Mouse (Mus musculus) heart, embryonic 14.5 days (tissue): ENCODE measurements around the gene Igfals. TPM values are rescaled to one million over a fixed set of nuclear protein-coding genes. Genes with fewer than 3 reads are reported as not detected.

Source experiments
- ATAC-seq: fragments of 200-750 bp; cut with Nextera tagmentation; 2 replicates; pipeline ENCODE4 v1.8.0; 2017; ENCODE audit warnings: low read depth, moderate TSS enrichment; ENCODE audit not compliant: insufficient number of reproducible peaks, insufficient read depth, low FRiP score
- H3K27ac ChIP-seq, 2 experiments: fragments of 200-500 bp in 1 of 2; fragments of 300-500 bp in 1 of 2; sonication (generic) in 1 of 2; replicated peaks in 1 of 2; 2 replicates each; pipeline ENCODE4 v1.5.1; 2012 to 2014; ENCODE audit warnings: low read depth in 2 of 2, low read length in 2 of 2, control low read depth in 1 of 2, mild to moderate bottlenecking in 1 of 2, mixed read lengths in 1 of 2; ENCODE audit not compliant: control insufficient read depth in 1 of 2, insufficient read depth in 1 of 2
- H3K27me3 ChIP-seq: fragments of 300-500 bp; sonication (generic); 2 replicates; pipeline ENCODE4 v1.6.1; 2014; ENCODE audit warnings: mild to moderate bottlenecking, low read length, control low read depth; ENCODE audit not compliant: control insufficient read depth, insufficient read depth
- H3K36me3 ChIP-seq: fragments of 300-500 bp; sonication (generic); 2 replicates; pipeline ENCODE4 v1.6.1; 2014; ENCODE audit warnings: mild to moderate bottlenecking, control low read depth, low read length, mixed read lengths; ENCODE audit not compliant: control insufficient read depth, insufficient read depth
- H3K4me1 ChIP-seq, 2 experiments: fragments of 200-500 bp in 1 of 2; fragments of 300-500 bp in 1 of 2; sonication (generic) in 1 of 2; 2 replicates each; pipeline ENCODE4 v1.6.1; 2012 to 2014; ENCODE audit warnings: low read length in 2 of 2, control low read depth in 1 of 2, mixed read lengths in 1 of 2; ENCODE audit not compliant: control insufficient read depth in 2 of 2, insufficient read depth in 2 of 2
- H3K4me2 ChIP-seq: fragments of 300-500 bp; sonication (generic); 2 replicates; pipeline ENCODE4 v1.6.1; 2014; ENCODE audit warnings: mild to moderate bottlenecking, low read length
- H3K4me3 ChIP-seq, 2 experiments: fragments of 200-500 bp in 1 of 2; fragments of 300-500 bp in 1 of 2; sonication (generic) in 1 of 2; 2 replicates each; pipeline ENCODE4 v1.5.1; 2012 to 2014; ENCODE audit warnings: low read length in 2 of 2, mild to moderate bottlenecking in 2 of 2, control low read depth in 1 of 2, low read depth in 1 of 2, moderate library complexity in 1 of 2; ENCODE audit not compliant: control insufficient read depth in 1 of 2, insufficient read depth in 1 of 2
- H3K9ac ChIP-seq: fragments of 300-500 bp; sonication (generic); 2 replicates; pipeline ENCODE4 v1.6.1; 2014; ENCODE audit warnings: mild to moderate bottlenecking, low read length
- H3K9me3 ChIP-seq: fragments of 300-500 bp; sonication (generic); 2 replicates; pipeline ENCODE4 v1.6.1; 2016; ENCODE audit warnings: low read length, control low read depth; ENCODE audit not compliant: control insufficient read depth
- WGBS: fragments of 180-500 bp; shearing (Covaris S2); extraction: QIAGEN DNeasy Blood & Tissue Kit; methylation state at CpG from one replicate; pipeline ENCODE4 v1.1.7; 2014; 5-methylcytosine and 5-hydroxymethylcytosine counted together
- polyA plus RNA-seq: library from polyadenylated mRNA; unstranded; fragments of >200 nt; fragmentation: Nextera tagmentation; extraction: Ambion mirVana; gene quantifications from 2 replicates; pipeline ENCODE4 v1.2.1, GENCODE M21; 2014

Gene Igfals
- polyA plus RNA-seq, 1 experiment from 2014 or later: not detected

DNA sequence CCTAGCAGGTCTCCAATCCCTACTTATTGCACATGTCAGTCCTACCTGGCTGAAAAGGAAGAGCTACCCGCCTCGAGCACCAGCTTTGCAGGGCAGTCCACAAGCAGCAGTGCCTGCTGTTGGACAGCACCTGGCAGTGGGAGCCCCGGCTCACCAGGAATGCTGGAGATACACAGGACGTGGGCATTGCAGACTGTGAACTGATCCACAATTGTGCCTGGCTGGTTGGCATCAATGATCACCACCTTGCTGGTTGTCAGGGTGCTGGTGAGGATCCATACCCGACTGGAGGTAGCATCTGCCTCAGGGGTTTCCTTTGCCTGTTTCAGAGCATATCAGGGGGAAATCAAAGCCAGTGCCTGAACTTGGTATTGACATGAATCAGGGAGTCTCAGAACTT, 36.3 kb downstream of the Igfals start:
- Histone ChIP-seq H3K36me3 (peaks cover 100% of the 10 kb centered on the region), H3K27ac (no peak overlapping the region), H3K4me3 (no peak overlapping the region), H3K9ac (no peak overlapping the region), H3K27me3 (no peaks in the 10 kb centered on the region), H3K9me3 (no peaks in the 10 kb centered on the region), H3K4me1 (peaks cover under 1 to 17% of the 10 kb centered on the region in 2 experiments), H3K4me2 (no peak overlapping the region)
- no peak for ATAC-seq
- 85% methylated on average over 5 of the region's 5 CpGs for WGBS

DNA sequence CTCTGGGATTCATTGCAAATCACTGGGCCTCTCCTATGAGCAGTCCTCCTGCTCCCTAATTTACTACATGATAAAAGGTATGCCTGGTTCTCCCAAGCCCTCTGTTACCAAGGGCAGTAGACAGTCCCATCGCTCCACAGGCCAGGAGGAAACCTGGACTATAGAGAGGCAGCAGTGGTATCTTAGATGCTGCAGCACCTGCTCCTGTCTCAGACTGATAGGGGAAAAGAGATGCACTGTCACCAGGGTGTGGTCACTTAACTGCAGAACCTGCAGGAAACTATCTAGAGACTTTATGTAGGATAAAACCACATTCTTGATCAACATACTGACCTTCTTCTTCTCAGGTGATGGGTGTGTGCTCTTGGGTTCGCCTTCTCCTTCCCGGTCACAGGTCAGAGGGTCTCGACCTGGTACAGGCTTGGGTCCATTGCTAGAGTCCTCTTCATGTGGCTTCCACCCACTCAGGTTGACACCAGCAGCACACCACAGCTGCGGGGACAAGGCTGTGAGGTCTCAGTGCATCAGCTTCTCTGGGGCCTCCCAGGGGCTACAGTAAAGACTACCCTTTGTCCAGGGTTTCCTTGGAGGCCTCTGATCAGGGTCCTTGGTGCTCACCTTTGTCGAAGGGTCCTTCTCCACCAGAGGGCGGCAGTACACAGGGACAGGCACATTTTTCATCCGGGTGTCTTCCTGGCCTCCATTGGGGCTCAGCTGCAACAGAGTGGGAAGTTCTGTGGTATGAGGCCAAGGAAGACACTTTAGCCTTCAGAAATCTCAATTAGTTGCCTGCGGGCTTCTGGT, 37.1 kb downstream of the Igfals start:
- ATAC-seq: no peak
- H3K4me2 ChIP-seq: no peak overlapping the region
- no peak overlapping the region for H3K9ac ChIP-seq
- H3K36me3 ChIP-seq: peaks cover 100% of the 10 kb centered on the region
- peaks cover 0 to 9% of the 10 kb centered on the region in 2 experiments; a peak in 1 of 4 replicates for H3K4me1 ChIP-seq
- no peaks in the 10 kb centered on the region for H3K9me3 ChIP-seq
- no peaks in the 10 kb centered on the region for H3K27me3 ChIP-seq
- WGBS: 71% methylated on average over 9 of the region's 9 CpGs
- H3K27ac ChIP-seq: no peak overlapping the region
- no peak overlapping the region for H3K4me3 ChIP-seq

DNA sequence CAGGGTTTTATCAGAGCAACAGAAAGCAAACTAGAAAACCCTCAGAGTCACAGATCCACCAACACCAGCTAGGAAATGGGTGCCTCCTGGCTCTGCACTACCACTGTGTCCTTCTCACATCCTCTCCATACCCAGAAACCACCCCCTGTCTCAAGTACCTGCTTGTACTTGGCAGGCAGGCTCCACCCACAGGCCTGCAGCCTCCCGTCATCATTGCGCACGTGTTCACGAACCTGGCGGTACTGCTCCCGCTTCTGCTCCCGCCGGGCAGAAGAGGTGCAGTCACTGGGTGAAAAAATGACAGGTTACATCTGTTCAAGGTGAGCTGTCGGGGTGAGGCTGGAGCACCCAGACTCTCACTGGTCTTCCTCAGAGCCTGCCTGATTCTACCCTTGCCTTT, 38.0 kb downstream of the Igfals start:
- 86% methylated on average over 9 of the region's 9 CpGs for WGBS

DNA sequence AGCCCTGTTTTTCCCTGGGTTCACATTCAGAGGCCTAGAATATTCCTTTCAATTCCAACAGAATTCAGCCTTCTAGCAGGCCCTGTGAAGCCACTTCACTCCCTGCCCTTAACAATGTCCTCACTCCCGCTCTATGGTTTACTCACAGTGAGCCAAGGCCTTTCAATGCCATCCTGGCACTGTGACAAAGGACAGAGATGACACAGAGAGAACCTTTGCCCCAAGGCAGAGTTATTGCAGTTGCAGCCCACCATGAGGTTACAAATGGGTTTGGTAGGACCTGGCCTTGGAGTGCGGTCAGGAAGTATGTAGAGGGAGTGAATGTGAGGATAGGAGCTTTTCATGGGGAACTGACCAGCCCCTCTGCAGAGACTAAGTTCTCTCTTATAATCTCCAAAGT, 41.8 kb downstream of the Igfals start:
- no peaks in the 10 kb centered on the region for H3K4me1 ChIP-seq
- peaks cover 98% of the 10 kb centered on the region for H3K36me3 ChIP-seq
- no peak overlapping the region for H3K4me2 ChIP-seq
- no peaks in the 10 kb centered on the region for H3K27me3 ChIP-seq
- H3K9ac ChIP-seq: no peak overlapping the region
- no peaks in the 10 kb centered on the region for H3K9me3 ChIP-seq
- no peak overlapping the region for H3K4me3 ChIP-seq
- H3K27ac ChIP-seq: no peak overlapping the region
- WGBS: 92% methylated on average over 2 of the region's 2 CpGs
- no peak for ATAC-seq

More for the DNA sequence above, 38.0 kb downstream of the Igfals start:
- Histone ChIP-seq H3K4me2 (no peak overlapping the region), H3K4me3 (no peak overlapping the region), H3K27me3 (no peaks in the 10 kb centered on the region), H3K9ac (no peak overlapping the region), H3K4me1 (peaks cover 0 to 7% of the 10 kb centered on the region in 2 experiments; a peak in 1 of 4 replicates), H3K27ac (no peak overlapping the region), H3K36me3 (peaks cover 100% of the 10 kb centered on the region), H3K9me3 (no peaks in the 10 kb centered on the region)
- ATAC-seq: no peak

DNA sequence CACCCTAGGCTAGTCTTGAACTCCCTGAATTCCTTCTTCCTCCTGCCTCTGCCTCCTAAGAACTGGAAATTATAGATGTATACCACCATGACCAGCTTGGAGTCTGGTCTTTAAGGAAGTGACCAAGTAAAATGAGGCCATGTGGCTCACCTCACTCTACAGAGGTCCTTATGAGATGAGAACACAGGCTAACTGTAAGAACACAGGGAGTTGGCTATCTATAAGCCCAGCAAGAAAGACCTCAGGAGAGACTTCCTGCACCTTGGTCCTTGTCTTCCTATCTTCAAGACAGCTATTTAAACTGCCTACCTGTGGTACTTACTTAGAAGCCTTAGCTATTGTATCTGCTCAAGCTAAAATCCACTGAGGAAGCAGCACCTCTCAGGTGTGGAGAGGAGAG, 48.2 kb downstream of the Igfals start:
- Histone ChIP-seq H3K4me3 (no peak overlapping the region), H3K27ac (no peak overlapping the region), H3K9ac (no peak overlapping the region), H3K9me3 (no peaks in the 10 kb centered on the region), H3K4me1 (no peaks in the 10 kb centered on the region), H3K4me2 (no peak overlapping the region), H3K36me3 (peaks cover 98% of the 10 kb centered on the region), H3K27me3 (no peaks in the 10 kb centered on the region)
- ATAC-seq: no peak

DNA sequence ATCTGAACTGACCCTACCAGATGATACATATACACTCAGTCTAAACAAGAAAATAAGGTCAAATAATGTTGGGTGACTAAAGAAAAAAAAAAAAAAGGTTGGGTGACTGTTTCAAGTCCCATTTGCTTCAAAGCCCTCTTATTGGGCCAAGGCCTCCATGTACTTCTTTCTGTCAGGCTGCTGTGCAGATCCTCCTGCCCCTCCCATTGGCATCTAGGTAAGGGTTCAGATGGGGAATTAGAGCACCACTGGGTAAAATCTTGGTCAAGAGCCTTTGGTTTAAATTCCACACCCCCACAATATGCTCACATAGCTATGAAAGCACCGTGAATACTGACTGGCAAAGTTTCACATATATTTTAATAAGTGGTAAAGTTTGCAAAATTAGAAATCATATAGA, 57.4 kb downstream of the Igfals start:
- no peak for ATAC-seq
- WGBS: 94% methylated on average over 1 of the region's 1 CpGs

DNA sequence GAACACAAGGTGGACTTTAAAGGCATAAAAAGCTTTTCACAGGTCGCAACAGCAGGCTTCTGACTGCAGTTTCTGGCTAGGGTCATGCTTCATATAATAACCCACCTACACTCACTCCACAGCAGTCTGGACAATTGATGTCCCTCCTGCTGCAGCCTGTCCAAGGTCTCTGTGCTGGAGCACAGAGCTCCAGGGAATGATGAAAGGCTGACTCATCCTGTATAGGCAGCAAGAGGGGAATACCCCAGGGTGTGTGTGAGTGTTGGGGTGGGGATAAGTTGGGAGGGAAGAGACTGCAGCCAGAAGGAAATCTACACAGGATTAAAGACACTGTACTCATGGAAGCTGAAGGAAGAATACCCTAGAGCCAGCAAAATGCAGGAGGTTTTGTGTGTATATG, 63.7 kb downstream of the Igfals start:
- H3K27ac ChIP-seq: no peak overlapping the region
- ATAC-seq: no peak
- H3K27me3 ChIP-seq: no peaks in the 10 kb centered on the region
- peaks cover 0 to 4% of the 10 kb centered on the region in 2 experiments; a peak in 2 of 4 replicates for H3K4me1 ChIP-seq
- H3K4me3 ChIP-seq: no peak overlapping the region
- 90% methylated on average over 1 of the region's 1 CpGs for whole genome bisulfite sequencing
- H3K9me3 ChIP-seq: no peaks in the 10 kb centered on the region
- no peak overlapping the region for H3K9ac ChIP-seq
- no peak overlapping the region for H3K4me2 ChIP-seq
- peaks cover 54% of the 10 kb centered on the region for H3K36me3 ChIP-seq

More for the DNA sequence above, 57.4 kb downstream of the Igfals start:
- Histone ChIP-seq H3K27ac (no peak overlapping the region), H3K4me1 (no peaks in the 10 kb centered on the region), H3K4me2 (no peak overlapping the region), H3K36me3 (peaks cover 95% of the 10 kb centered on the region), H3K9ac (no peak overlapping the region), H3K27me3 (no peaks in the 10 kb centered on the region), H3K9me3 (no peaks in the 10 kb centered on the region), H3K4me3 (no peak overlapping the region)
